7 mouse cellular contexts compared by ENCODE assay signal in the genomic region with DNA sequence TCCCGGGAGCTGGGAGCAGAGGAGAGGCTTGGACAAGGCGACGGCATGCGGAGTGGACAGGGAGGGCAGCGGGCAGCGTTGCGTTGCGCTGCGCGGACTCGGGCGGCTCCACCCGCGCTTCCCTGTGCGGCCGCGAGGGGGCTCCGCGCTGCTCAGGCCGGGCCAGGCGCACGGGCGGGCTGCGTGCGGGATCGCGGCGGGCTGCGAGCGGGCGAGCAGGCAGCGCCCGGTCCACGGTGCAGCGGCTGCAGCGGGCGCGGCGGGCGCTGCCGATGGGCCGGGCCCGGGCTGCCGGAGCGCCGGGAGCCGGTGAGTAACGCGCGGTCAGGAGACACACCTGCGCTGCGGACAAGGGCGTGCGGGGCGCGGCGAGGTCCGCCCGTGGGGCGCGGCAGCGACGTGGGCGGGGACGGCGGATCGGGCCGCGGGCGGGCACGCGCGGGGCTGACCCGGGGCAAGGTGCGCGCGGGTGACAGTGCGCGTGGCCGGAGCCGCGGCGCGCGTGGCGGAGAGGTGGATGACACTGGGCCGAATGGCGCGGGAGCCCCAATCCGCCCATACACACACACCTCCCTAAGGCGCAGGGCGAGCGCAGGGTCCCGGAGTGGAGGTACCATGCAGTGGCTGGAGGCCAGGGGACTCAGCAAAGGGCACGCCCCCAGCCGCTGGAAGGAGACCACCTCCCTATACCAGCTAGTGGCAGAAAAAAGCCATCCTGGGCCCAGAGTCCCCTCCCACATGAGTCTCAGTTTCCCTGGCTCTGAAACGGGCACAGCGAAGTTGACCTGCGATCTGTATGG. TPM values are rescaled to one million over a fixed set of nuclear protein-coding genes. Genes with fewer than 3 reads are reported as not detected.
DNase-seq lines count a peak whose midpoint lies in the region; ATAC-seq lines count a peak whose summit lies in the region.

Rasgef1c (plus strand) TSS at position 177 of the 800 bp plus-strand sequence.

- peak within 1 kb of the TSS; percentile 100 for H3K4me2 ChIP-seq in intestine, embryonic 16.5 days (ENCODE audit: low read depth, low read length)

- peak; percentile 90 for ATAC-seq in intestine, embryonic 16.5 days

- no peaks in the 10 kb centered on the region for H3K9me3 ChIP-seq in intestine, embryonic 16.5 days (ENCODE audit: control insufficient read depth, low read length)

- peaks cover 29% of the 10 kb centered on the region for H3K27me3 ChIP-seq in intestine, embryonic 16.5 days (replicated peaks; ENCODE audit: control insufficient read depth, insufficient read depth, low read length)

- WGBS in intestine, embryonic 16.5 days: 2% methylated on average over 94 of the region's 99 CpGs

- H3K4me1 ChIP-seq in intestine, embryonic 16.5 days (ENCODE audit: control insufficient read depth, insufficient read depth, low read length): peaks cover 3% of the 10 kb centered on the region; the same call in 1 of the 2 replicates

- intact Hi-C loops in left cerebral cortex, postnatal 4 days (cut with DNase I): loop anchor here (5.0 kb wide), 1 partner anchor 55 kb away; no protein-coding TSS in a partner anchor

- H3K27ac ChIP-seq in intestine, embryonic 16.5 days (ENCODE audit: low read length): no peak within 1 kb of the TSS

- peak; percentile 77 to 89 for DNase-seq in adrenal gland, postnatal 36 days
- DNase-seq in embryo, embryonic 9.5 days (ENCODE audit: extremely low spot score): peak; percentile 72
- DNase-seq in gastrocnemius, postnatal 4 days (ENCODE audit: low spot score in 2 of 2): peak; percentile 65 to 77
- DNase-seq in left cerebral cortex, postnatal 4 days: peak; percentile 84
- DNase-seq in mesoderm, embryonic 11.5 days (ENCODE audit: low read depth, low spot score): peak; percentile 75
- DNase-seq in right cerebral cortex, postnatal 36 days (ENCODE audit: low spot score in 2 of 2): peak; percentile 30 to 46

- H3K36me3 ChIP-seq in intestine, embryonic 16.5 days (ENCODE audit: control insufficient read depth, insufficient read depth, low read length): no peaks in the 10 kb centered on the region

- H3K4me3 ChIP-seq in intestine, embryonic 16.5 days (ENCODE audit: low read length): peak within 1 kb of the TSS; percentile 72

- H3K9ac ChIP-seq in intestine, embryonic 16.5 days (ENCODE audit: low read depth, low read length): peak within 1 kb of the TSS; percentile 63

RNA-seq across cellular contexts. Expression of gene Rasgef1c, which starts in this region (rescaled TPM):
- under 1 TPM; 0.70 to 0.72 TPM for total RNA-seq in adrenal gland, postnatal 36 days (2021)
- total RNA-seq in gastrocnemius, postnatal 4 days (2021): 1 to 10 TPM; 2.3 TPM
- polyA plus RNA-seq in intestine, embryonic 16.5 days (2015; fragmentation: Nextera tagmentation; extraction: Ambion mirVana): 0.26 and 0.28 TPM in 2 replicates
- 10 to 100 TPM; 17.9 to 21.9 TPM for total RNA-seq in left cerebral cortex, postnatal 4 days (2021)

Comparison
In these comparisons a context has a peak if more than half of its experiments do, and no peak if none do; other contexts are left out.
1. RNA of gene Rasgef1c (total RNA-seq): 17.9 to 21.9 TPM in left cerebral cortex, postnatal 4 days; 2.3 TPM in gastrocnemius, postnatal 4 days and 0.70 to 0.72 TPM in adrenal gland, postnatal 36 days; every median in the first group is over 4 times any median in the second.
2. Peak in DNase-seq in adrenal gland, postnatal 36 days; RNA of the gene not detected or under 1 TPM.
3. Peak in ATAC-seq, H3K4me3 ChIP-seq, H3K9ac ChIP-seq and H3K4me2 ChIP-seq in intestine, embryonic 16.5 days; RNA of the gene not detected or under 1 TPM.
4. Peak in every context shown above with its lines, with median percentiles within 50 percentile points of each other: DNase-seq.